Mouse (Mus musculus): ENCODE measurements around the gene Csk. TPM values are rescaled to one million over a fixed set of nuclear protein-coding genes. Genes with fewer than 3 reads are reported as not detected.

Gene Csk
- total and polyA plus RNA-seq, 3 experiments: 213 to 338 TPM; not detected in 1

GRCm38 (mm10) chr9:57644944-57645893 lies 8.2 kb downstream of the Csk start (continued):
- TF ChIP-seq MYC (IDR thresholded peaks at IDR 0.05; ENCODE audit: low read depth, low read length): no peak
- no peak for TF ChIP-seq CHD1 (IDR thresholded peaks at IDR 0.05; ENCODE audit: low read depth, low read length)
- peak; percentile 42; the same call in 1 of the 2 replicates for TF ChIP-seq TBP (IDR thresholded peaks at IDR 0.05; ENCODE audit: low read depth, low read length)
- TF ChIP-seq USF1 (IDR thresholded peaks at IDR 0.05; ENCODE audit: low read depth, low read length): no peak
- peak; percentile 36; the same call in 1 of the 2 replicates for TF ChIP-seq BHLHE40 (IDR thresholded peaks at IDR 0.05; ENCODE audit: borderline replicate concordance, low read depth, low read length)
- TF ChIP-seq E2F4 (IDR thresholded peaks at IDR 0.05; ENCODE audit: borderline replicate concordance, low read depth, low read length): no peak; the same call in 1 of the 2 replicates
- no peak; the same call in 1 of the 2 replicates for TF ChIP-seq KAT2A (conservative IDR thresholded peaks at IDR 0.05; ENCODE audit: low read depth, low read length)
- TF ChIP-seq HCFC1 (IDR thresholded peaks at IDR 0.05; ENCODE audit: low read depth, low read length): peak; percentile 61; the same call in 1 of the 2 replicates
- no peak for TF ChIP-seq GABPA (IDR thresholded peaks at IDR 0.05; ENCODE audit: low read depth, low read length)
- no peak for TF ChIP-seq ZC3H11A (IDR thresholded peaks at IDR 0.05; ENCODE audit: low read depth, low read length)
- TF ChIP-seq JUND (IDR thresholded peaks at IDR 0.05; ENCODE audit: low read depth, low read length): no peak

- H3K27me3 ChIP-seq (ENCODE audit: control insufficient read depth in 1 of 2, insufficient read depth in 2 of 2, low read length in 2 of 2): no peaks in the 10 kb centered on the region
- peaks cover 28 to 65% of the 10 kb centered on the region in 2 experiments for H3K4me1 ChIP-seq (ENCODE audit: control insufficient read depth in 1 of 2, insufficient read depth in 2 of 2, low read length in 2 of 2)
- no peaks in the 10 kb centered on the region for H3K9me3 ChIP-seq (replicated peaks; ENCODE audit: insufficient read depth, low read length)
- peaks cover 0 to 47% of the 10 kb centered on the region in 2 experiments; a peak in 3 of 4 replicates for H3K36me3 ChIP-seq (ENCODE audit: control insufficient read depth in 1 of 2, insufficient read depth in 2 of 2, low read length in 2 of 2)
- H3K9ac ChIP-seq (ENCODE audit: control insufficient read depth, low read depth, low read length, poor library complexity, severe bottlenecking): peak overlapping the region; percentile 98
- TF ChIP-seq ELF1 (IDR thresholded peaks at IDR 0.05; ENCODE audit: low read depth, low read length) (no peak), TCF12 (IDR thresholded peaks at IDR 0.05; ENCODE audit: low read depth, low read length) (0 out of 2 replicates have a peak, but pooled peaks have one; percentile 7), USF2 (IDR thresholded peaks at IDR 0.05; ENCODE audit: borderline replicate concordance in 1 of 2, insufficient read depth in 1 of 2, low read depth in 1 of 2, low read length in 2 of 2) (no peak), ETS1 (IDR thresholded peaks at IDR 0.05; ENCODE audit: low read depth, low read length) (no peak), JUND (IDR thresholded peaks at IDR 0.05; ENCODE audit: low read depth, low read length) (no peak), ZC3H11A (IDR thresholded peaks at IDR 0.05; ENCODE audit: low read depth, low read length) (no peak), MAX (IDR thresholded peaks at IDR 0.05; ENCODE audit: low read length) (0 out of 2 replicates have a peak, but pooled peaks have one; percentile 43), TBP (IDR thresholded peaks at IDR 0.05; ENCODE audit: low read depth, low read length) (no peak; the same call in 1 of the 2 replicates), MXI1 (IDR thresholded peaks at IDR 0.05; ENCODE audit: low read depth, low read length) (0 out of 2 replicates have a peak, but pooled peaks have one; percentile 0), ZNF384 (IDR thresholded peaks at IDR 0.05; ENCODE audit: low read depth, low read length) (no peak), GATA1 (IDR thresholded peaks at IDR 0.05; ENCODE audit: low read depth, low read length) (no peak), MYC (IDR thresholded peaks at IDR 0.05; ENCODE audit: low read depth, low read length) (no peak), MAZ (IDR thresholded peaks at IDR 0.05; ENCODE audit: low read depth, low read length) (no peak), POLR2A (IDR thresholded peaks at IDR 0.05; ENCODE audit: control insufficient read depth in 1 of 2, insufficient read depth in 1 of 2, low read depth in 1 of 2, low read length in 2 of 2, poor library complexity in 1 of 2) (no peak), CTCF (IDR thresholded peaks at IDR 0.05 in 2 of 3, conservative IDR thresholded peaks at IDR 0.05 in 1 of 3; ENCODE audit: control insufficient read depth in 1 of 3, insufficient read depth in 1 of 3, low read depth in 2 of 3, low read length in 3 of 3, poor library complexity in 1 of 3, severe bottlenecking in 1 of 3) (no peak)
- peak overlapping the region; percentile 84 for H3K27ac ChIP-seq (ENCODE audit: control insufficient read depth, low read depth, low read length)
- peaks cover 61% of the 10 kb centered on the region for H3K79me2 ChIP-seq (ENCODE audit: control insufficient read depth, insufficient read depth, low read length, poor library complexity)
- peak; percentile 52 for DNase-seq (ENCODE audit: low read depth, low spot score)
- peak overlapping the region; percentile 85 to 89 for H3K4me3 ChIP-seq (ENCODE audit: control insufficient read depth in 1 of 2, insufficient read depth in 1 of 2, low read depth in 2 of 2, low read length in 2 of 2)
These were observed 8.9 kb downstream of the Csk start for GRCm38 (mm10) chr9:57644442-57644943.

All from MEL (cell line).